Mouse (Mus musculus) liver, postnatal 0 days (tissue): ENCODE data around the gene Wwox. TPM values are rescaled to one million over a fixed set of nuclear protein-coding genes. Genes with fewer than 3 reads are reported as not detected.

ENCODE experiments used
- ATAC-seq: fragments of 200-750 bp; cut with Nextera tagmentation; 2 replicates; pipeline ENCODE4 v1.8.0; 2017; ENCODE audit warnings: mild to moderate bottlenecking, moderate library complexity
- DNase-seq: peaks from one replicate; pipeline ENCODE4 v3.0.0-alpha.2; 2016
- H3K27ac ChIP-seq: fragments of 300-500 bp; sonication (generic); 2 replicates; pipeline ENCODE4 v1.5.1; 2014; ENCODE audit warnings: antibody characterized with exemption, moderate library complexity, mild to moderate bottlenecking, low read depth
- H3K27me3 ChIP-seq: fragments of 300-500 bp; sonication (generic); 2 replicates; pipeline ENCODE4 v1.6.1; 2014; ENCODE audit warnings: low read length, control low read depth, mixed read lengths; ENCODE audit not compliant: insufficient read depth
- H3K36me3 ChIP-seq: fragments of 300-500 bp; sonication (generic); replicated peaks from 2 replicates; pipeline ENCODE4 v1.6.1; 2014; ENCODE audit warnings: mild to moderate bottlenecking, control low read depth, low read length, moderate library complexity, mixed read lengths; ENCODE audit not compliant: insufficient read depth
- H3K4me1 ChIP-seq: fragments of 300-500 bp; sonication (generic); 2 replicates; pipeline ENCODE4 v1.6.1; 2014; ENCODE audit warnings: antibody characterized with exemption, mild to moderate bottlenecking, control low read depth; ENCODE audit not compliant: insufficient read depth
- H3K4me2 ChIP-seq: fragments of 300-500 bp; sonication (generic); 2 replicates; pipeline ENCODE4 v1.6.1; 2014; ENCODE audit warnings: low read depth, mild to moderate bottlenecking, low read length, moderate library complexity, mixed read lengths
- H3K4me3 ChIP-seq: fragments of 300-500 bp; sonication (generic); 2 replicates; pipeline ENCODE4 v1.5.1; 2014; ENCODE audit warnings: low read depth, low read length
- H3K9ac ChIP-seq: fragments of 300-500 bp; sonication (generic); replicated peaks from 2 replicates; pipeline ENCODE4 v1.6.1; 2014; ENCODE audit warnings: mild to moderate bottlenecking, moderate library complexity
- H3K9me3 ChIP-seq: fragments of 300-500 bp; sonication (generic); 2 replicates; pipeline ENCODE4 v1.6.1; 2016; ENCODE audit warnings: mild to moderate bottlenecking, control low read depth, low read length, mixed read lengths
- CTCF ChIP-seq: sonication (generic); IDR thresholded peaks from 2 replicates; pipeline ENCODE4 v1.5.1; 2016; ENCODE audit warnings: antibody characterized with exemption, low read depth
- EP300 ChIP-seq: IDR thresholded peaks from 2 replicates; pipeline ENCODE4 v1.6.1; 2016; ENCODE audit warnings: antibody characterized with exemption, low read depth, mild to moderate bottlenecking
- WGBS: fragments of 180-500 bp; shearing (Covaris S2); extraction: QIAGEN DNeasy Blood & Tissue Kit; methylation state at CpG from one replicate; pipeline ENCODE4 v1.1.7; 2014; ENCODE audit not compliant: insufficient replicate concordance; 5-methylcytosine and 5-hydroxymethylcytosine counted together
- polyA plus RNA-seq: library from polyadenylated mRNA; unstranded; fragments of >200 nt; fragmentation: Nextera tagmentation; extraction: Ambion mirVana; gene quantifications from 2 replicates; pipeline ENCODE4 v1.2.1, GENCODE M21; 2015

Wwox gene
- polyA plus RNA-seq, 1 experiment from 2014 or later = 3.9 TPM

DNA sequence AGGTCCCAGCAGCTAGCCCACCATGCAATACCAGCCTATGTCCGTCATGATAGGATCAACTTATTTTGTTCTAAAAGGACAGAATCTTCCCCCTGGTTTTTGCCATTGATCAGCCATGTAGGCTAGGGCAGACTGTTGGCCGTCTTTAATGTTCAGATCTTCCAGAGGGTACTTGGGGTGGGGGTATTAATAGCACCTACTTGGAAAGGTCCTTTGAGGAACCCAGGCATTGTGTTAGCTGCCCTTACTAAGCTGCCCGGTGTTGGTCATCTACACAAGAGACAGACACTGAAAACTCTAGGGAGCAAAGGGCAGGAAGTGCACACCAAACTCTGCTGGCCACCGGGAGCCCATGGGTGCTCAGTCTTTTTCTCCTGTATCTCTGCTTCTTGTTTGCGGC lies 838.8 kb downstream of the Wwox start:
- Histone ChIP-seq H3K9me3 (no peaks in the 10 kb centered on the region), H3K4me1 (0 out of 2 replicates have a peak, but pooled peaks cover 3% of the 10 kb centered on the region), H3K36me3 (no peaks in the 10 kb centered on the region), H3K9ac (no peak overlapping the region), H3K27me3 (no peaks in the 10 kb centered on the region), H3K4me2 (no peak overlapping the region), H3K4me3 (no peak overlapping the region), H3K27ac (no peak overlapping the region)
- no peak for DNase-seq
- ATAC-seq = no peak
- TF ChIP-seq CTCF (no peak), EP300 (no peak)
- WGBS = 82% methylated on average over 5 of the region's 5 CpGs

DNA sequence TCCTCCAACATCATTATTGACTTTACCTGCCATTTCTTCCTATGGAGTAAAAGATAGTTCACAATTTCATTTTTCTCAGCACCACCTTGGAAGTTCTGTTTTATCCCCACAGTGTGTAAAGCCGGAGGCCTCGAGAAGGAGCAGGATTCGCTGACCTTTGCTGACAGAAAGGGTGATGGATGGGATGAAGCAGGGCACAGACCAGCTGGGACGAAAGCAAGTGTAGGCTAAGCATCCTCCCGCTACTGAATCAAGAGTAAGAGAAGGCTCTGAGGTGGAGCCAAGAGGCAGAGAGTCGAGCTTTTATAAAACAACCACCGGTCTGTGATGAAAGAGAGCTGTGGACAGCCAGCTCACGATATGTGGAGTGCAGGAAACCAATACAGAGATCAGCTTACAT lies 850.8 kb downstream of the Wwox start:
- TF ChIP-seq CTCF (no peak), EP300 (no peak)
- ATAC-seq (no peak), DNase-seq (no peak)
- H3K27ac ChIP-seq = no peak overlapping the region
- H3K36me3 ChIP-seq = no peaks in the 10 kb centered on the region
- 71% methylated on average over 8 of the region's 8 CpGs for WGBS
- H3K9me3 ChIP-seq = no peaks in the 10 kb centered on the region
- H3K4me3 ChIP-seq = no peak overlapping the region
- no peaks in the 10 kb centered on the region for H3K27me3 ChIP-seq
- no peak overlapping the region for H3K9ac ChIP-seq
- no peaks in the 10 kb centered on the region for H3K4me1 ChIP-seq
- no peak overlapping the region for H3K4me2 ChIP-seq

DNA sequence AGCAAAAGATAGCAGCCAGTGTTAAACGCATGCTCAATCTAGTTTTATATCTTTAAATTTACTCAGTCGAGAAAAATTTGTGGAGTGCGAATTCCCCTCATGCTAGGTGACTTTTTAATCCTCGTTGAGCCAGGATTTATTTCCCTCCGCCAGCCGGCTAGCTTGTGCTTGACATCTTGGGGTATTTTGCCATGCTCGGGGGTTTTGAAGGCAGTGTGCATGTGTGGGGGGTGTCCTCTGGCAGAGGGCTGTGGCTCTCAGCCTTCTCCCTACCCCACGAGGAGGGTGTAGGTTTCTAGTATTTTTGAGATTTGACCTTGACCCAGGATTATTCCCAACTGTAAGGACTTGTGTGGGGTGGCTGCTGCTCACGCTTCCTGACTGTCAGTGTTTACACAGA lies 857.3 kb downstream of the Wwox start:
- no peaks in the 10 kb centered on the region for H3K9me3 ChIP-seq
- no peaks in the 10 kb centered on the region for H3K27me3 ChIP-seq
- no peak overlapping the region for H3K4me3 ChIP-seq
- no peaks in the 10 kb centered on the region for H3K36me3 ChIP-seq
- no peaks in the 10 kb centered on the region for H3K4me1 ChIP-seq
- no peak for TF ChIP-seq EP300
- TF ChIP-seq CTCF = no peak
- DNase-seq = no peak
- no peak overlapping the region for H3K4me2 ChIP-seq
- WGBS = 71% methylated on average over 9 of the region's 9 CpGs
- no peak for ATAC-seq
- no peak overlapping the region for H3K27ac ChIP-seq
- H3K9ac ChIP-seq = no peak overlapping the region

DNA sequence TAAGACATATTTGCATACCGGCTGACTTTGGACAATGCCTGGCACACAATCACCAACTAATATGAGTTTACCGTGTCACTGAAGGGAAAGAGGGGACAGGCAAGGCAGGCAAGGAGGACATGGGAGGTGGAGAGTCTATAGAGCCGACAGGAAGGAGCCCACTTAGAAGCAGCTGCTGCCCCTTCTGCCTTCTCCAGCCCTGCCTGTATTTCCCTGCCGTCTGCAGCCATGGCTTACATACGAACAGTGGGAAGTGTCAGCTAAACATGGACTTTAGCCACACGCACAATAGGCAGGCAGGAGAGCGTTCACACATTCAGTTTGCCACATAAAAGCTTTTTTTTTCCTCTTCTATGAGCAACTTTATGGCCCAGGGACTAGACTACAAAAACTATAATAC lies 863.0 kb downstream of the Wwox start:
- Histone ChIP-seq H3K4me1 (no peaks in the 10 kb centered on the region), H3K9ac (no peak overlapping the region), H3K36me3 (no peaks in the 10 kb centered on the region), H3K4me2 (no peak overlapping the region), H3K27ac (no peak overlapping the region), H3K9me3 (no peaks in the 10 kb centered on the region), H3K4me3 (no peak overlapping the region), H3K27me3 (no peaks in the 10 kb centered on the region)
- TF ChIP-seq CTCF = no peak
- TF ChIP-seq EP300 = no peak
- DNase-seq (no peak), ATAC-seq (no peak)
- WGBS = 72% methylated on average over 7 of the region's 7 CpGs

DNA sequence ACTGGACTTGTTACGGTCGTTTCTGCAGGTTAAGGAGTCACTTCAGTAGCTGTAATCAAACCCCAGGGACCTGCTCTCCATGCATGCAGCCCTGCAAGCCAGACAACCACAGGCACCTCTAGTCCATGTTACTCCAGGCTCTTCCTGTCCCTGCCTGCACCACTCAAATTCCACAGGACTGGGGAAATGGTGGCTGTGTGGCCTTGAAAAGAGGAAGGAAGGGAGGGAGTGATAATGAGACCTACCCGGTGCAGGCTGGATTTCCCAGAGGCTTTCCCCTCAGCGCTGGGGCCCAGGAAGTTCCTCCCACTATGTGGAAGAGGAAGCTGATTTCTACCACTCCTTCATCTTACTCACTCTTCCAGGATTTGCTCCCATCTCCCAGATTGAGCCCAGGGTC lies 868.0 kb downstream of the Wwox start:
- no peaks in the 10 kb centered on the region for H3K36me3 ChIP-seq
- H3K4me2 ChIP-seq = no peak overlapping the region
- H3K4me1 ChIP-seq = no peaks in the 10 kb centered on the region
- TF ChIP-seq CTCF = no peak
- TF ChIP-seq EP300 = 0 out of 2 replicates have a peak, but pooled peaks have one; percentile 12
- peak; percentile 22 for DNase-seq
- no peaks in the 10 kb centered on the region for H3K27me3 ChIP-seq
- no peak for ATAC-seq
- 20% methylated on average over 4 of the region's 4 CpGs for WGBS
- H3K9ac ChIP-seq = no peak overlapping the region
- no peak overlapping the region; the same call in 1 of the 2 replicates for H3K27ac ChIP-seq
- no peak overlapping the region for H3K4me3 ChIP-seq
- H3K9me3 ChIP-seq = no peaks in the 10 kb centered on the region

DNA sequence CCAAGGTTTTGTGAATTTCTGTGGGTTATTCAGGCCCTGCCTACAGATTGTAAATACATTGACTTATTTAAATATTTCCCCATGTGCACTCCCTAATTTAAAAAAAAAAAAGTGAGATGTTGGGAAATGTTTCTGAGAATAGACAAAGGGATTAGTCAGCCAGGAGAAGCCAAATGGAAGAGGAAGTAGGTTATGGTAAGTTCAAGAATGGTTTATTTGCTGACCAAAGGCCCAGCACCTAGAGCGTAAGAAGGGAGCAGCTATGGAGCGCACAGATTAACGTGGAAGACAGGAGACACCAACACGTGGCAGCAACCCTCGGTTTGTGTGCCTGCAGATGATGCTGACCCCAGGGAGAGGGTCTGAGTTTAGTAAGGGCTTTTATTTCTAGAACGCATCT lies 871.5 kb downstream of the Wwox start:
- H3K27me3 ChIP-seq = no peaks in the 10 kb centered on the region
- ATAC-seq (no peak), DNase-seq (no peak)
- no peak overlapping the region for H3K4me2 ChIP-seq
- H3K27ac ChIP-seq = no peak overlapping the region
- H3K9me3 ChIP-seq = no peaks in the 10 kb centered on the region
- H3K4me1 ChIP-seq = no peaks in the 10 kb centered on the region
- WGBS = 77% methylated on average over 6 of the region's 6 CpGs
- no peaks in the 10 kb centered on the region for H3K36me3 ChIP-seq
- H3K9ac ChIP-seq = no peak overlapping the region
- no peak for TF ChIP-seq EP300
- TF ChIP-seq CTCF = no peak
- no peak overlapping the region for H3K4me3 ChIP-seq

DNA sequence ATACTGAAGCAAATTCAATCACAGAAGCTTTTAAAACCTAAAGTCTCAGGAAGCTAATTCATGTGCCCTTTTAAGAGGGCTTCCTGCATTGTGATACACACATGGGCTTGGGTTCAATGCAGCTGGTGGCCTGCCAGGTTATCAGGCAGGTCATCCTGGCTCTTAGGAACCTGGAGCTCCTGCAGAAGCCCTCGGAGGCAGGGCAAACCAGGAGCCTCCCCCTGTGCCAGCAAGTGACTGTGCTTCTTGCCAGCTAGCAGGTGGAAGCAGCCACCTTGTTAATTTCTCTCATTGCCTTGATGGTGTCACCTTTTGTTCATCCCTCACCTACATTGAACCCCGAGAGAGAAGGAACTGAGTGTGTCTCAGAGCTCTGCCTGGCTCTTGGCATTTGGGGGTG lies 872.9 kb downstream of the Wwox start:
- DNase-seq = no peak
- TF ChIP-seq CTCF (no peak), EP300 (no peak)
- no peak overlapping the region for H3K4me3 ChIP-seq
- H3K9ac ChIP-seq = no peak overlapping the region
- WGBS = 39% methylated on average over 2 of the region's 2 CpGs
- no peaks in the 10 kb centered on the region for H3K36me3 ChIP-seq
- H3K4me2 ChIP-seq = no peak overlapping the region
- H3K4me1 ChIP-seq = no peaks in the 10 kb centered on the region
- no peak overlapping the region for H3K27ac ChIP-seq
- no peaks in the 10 kb centered on the region for H3K27me3 ChIP-seq
- ATAC-seq = no peak
- H3K9me3 ChIP-seq = no peaks in the 10 kb centered on the region
